Mouse (Mus musculus) MEL (cell line): ENCODE data around the gene Cstl1. TPM values are rescaled to one million over a fixed set of nuclear protein-coding genes. Genes with fewer than 3 reads are reported as not detected.

Experiments
- DNase-seq: peaks from one replicate; pipeline ENCODE4 v3.0.0; 2011; ENCODE audit warnings: low read depth, low spot score
- H3K27ac ChIP-seq: 2 replicates; pipeline ENCODE4 v1.5.1; 2012; ENCODE audit warnings: low read depth, mild to moderate bottlenecking, control low read depth, low read length, moderate library complexity; ENCODE audit not compliant: control insufficient read depth
- H3K27me3 ChIP-seq, 2 experiments: fragments of 150-350 bp in 1 of 2; sonication (generic) in 1 of 2; 2 replicates each; pipeline ENCODE4 v1.6.1; 2012; ENCODE audit warnings: low read length in 2 of 2, mild to moderate bottlenecking in 2 of 2, improper control_type of control experiment in 1 of 2, moderate library complexity in 1 of 2; ENCODE audit not compliant: insufficient read depth in 2 of 2, control insufficient read depth in 1 of 2
- H3K36me3 ChIP-seq, 2 experiments: 2 replicates each; pipeline ENCODE4 v1.6.1; 2012 to 2014; ENCODE audit warnings: low read length in 2 of 2, improper control_type of control experiment in 1 of 2, inconsistent platforms in 1 of 2, mild to moderate bottlenecking in 1 of 2; ENCODE audit not compliant: insufficient read depth in 2 of 2, control insufficient read depth in 1 of 2
- H3K4me1 ChIP-seq, 2 experiments: fragments of 150-350 bp in 1 of 2; sonication (generic) in 1 of 2; 2 replicates each; pipeline ENCODE4 v1.6.1; 2012; ENCODE audit warnings: low read length in 2 of 2, improper control_type of control experiment in 1 of 2, mild to moderate bottlenecking in 1 of 2; ENCODE audit not compliant: insufficient read depth in 2 of 2, control insufficient read depth in 1 of 2
- H3K4me3 ChIP-seq, 2 experiments: fragments of 150-350 bp in 1 of 2; sonication (generic) in 1 of 2; 2 replicates each; pipeline ENCODE4 v1.5.1; 2012; ENCODE audit warnings: low read depth in 2 of 2, low read length in 2 of 2, mild to moderate bottlenecking in 2 of 2, moderate library complexity in 2 of 2, control low read depth in 1 of 2, improper control_type of control experiment in 1 of 2; ENCODE audit not compliant: control insufficient read depth in 1 of 2, insufficient read depth in 1 of 2
- H3K79me2 ChIP-seq: 2 replicates; pipeline ENCODE4 v1.6.1; 2012; ENCODE audit warnings: mild to moderate bottlenecking, low read length, moderate library complexity; ENCODE audit not compliant: control insufficient read depth, poor library complexity, insufficient read depth
- H3K9ac ChIP-seq: 2 replicates; pipeline ENCODE4 v1.6.1; 2012; ENCODE audit warnings: low read depth, mild to moderate bottlenecking, control low read depth, low read length, moderate library complexity; ENCODE audit not compliant: control insufficient read depth, poor library complexity, severe bottlenecking
- H3K9me3 ChIP-seq: fragments of 150-350 bp; sonication (generic); replicated peaks from 2 replicates; pipeline ENCODE4 v1.6.1; 2012; ENCODE audit warnings: mild to moderate bottlenecking, low read length, improper control_type of control experiment, moderate library complexity; ENCODE audit not compliant: insufficient read depth
- CHD1 ChIP-seq: IDR thresholded peaks from 2 replicates; pipeline ENCODE4 v1.6.1; 2012; ENCODE audit warnings: low read depth, mild to moderate bottlenecking, inconsistent platforms, low read length, improper control_type of control experiment
- CHD2 ChIP-seq: IDR thresholded peaks from 2 replicates; pipeline ENCODE4 v1.6.1; 2011; ENCODE audit warnings: low read length, improper control_type of control experiment
- CTCF ChIP-seq, 3 experiments: IDR thresholded peaks in 2 of 3; conservative IDR thresholded peaks in 1 of 3; 2 replicates each; pipeline ENCODE4 v1.5.1; 2011 to 2012; ENCODE audit warnings: low read length in 3 of 3, low read depth in 2 of 3, mild to moderate bottlenecking in 2 of 3, improper control_type of control experiment in 1 of 3, inconsistent platforms in 1 of 3, mixed read lengths in 1 of 3, moderate library complexity in 1 of 3; ENCODE audit not compliant: control insufficient read depth in 1 of 3, insufficient read depth in 1 of 3, poor library complexity in 1 of 3, severe bottlenecking in 1 of 3
- HCFC1 ChIP-seq: IDR thresholded peaks from 2 replicates; pipeline ENCODE4 v1.6.1; 2012; ENCODE audit warnings: low read depth, mild to moderate bottlenecking, inconsistent platforms, low read length, improper control_type of control experiment, moderate library complexity
- KAT2A ChIP-seq: conservative IDR thresholded peaks from 2 replicates; pipeline ENCODE4 v1.6.1; 2012; ENCODE audit warnings: low read depth, low read length, improper control_type of control experiment, inconsistent platforms
- MAFK ChIP-seq: IDR thresholded peaks from 2 replicates; pipeline ENCODE4 v1.6.1; 2011; ENCODE audit warnings: low read depth, mild to moderate bottlenecking, low read length, improper control_type of control experiment, borderline replicate concordance
- MXI1 ChIP-seq: IDR thresholded peaks from 2 replicates; pipeline ENCODE4 v1.6.1; 2011; ENCODE audit warnings: mild to moderate bottlenecking, low read depth, low read length, improper control_type of control experiment
- MYC ChIP-seq: IDR thresholded peaks from 2 replicates; pipeline ENCODE4 v1.6.1; 2011; ENCODE audit warnings: low read depth, mild to moderate bottlenecking, low read length, improper control_type of control experiment, moderate library complexity
- NRF1 ChIP-seq: IDR thresholded peaks from 2 replicates; pipeline ENCODE4 v1.6.1; 2014; ENCODE audit warnings: low read depth, mild to moderate bottlenecking, inconsistent platforms, low read length, improper control_type of control experiment, moderate library complexity; ENCODE audit not compliant: poor library complexity, insufficient read depth, severe bottlenecking
- POLR2AphosphoS2 ChIP-seq: IDR thresholded peaks from 2 replicates; pipeline ENCODE4 v1.6.1; 2011; ENCODE audit warnings: low read length, improper control_type of control experiment
- POLR2AphosphoS5 ChIP-seq: IDR thresholded peaks from 2 replicates; pipeline ENCODE4 v1.6.1; 2012; ENCODE audit warnings: low read depth, borderline replicate concordance, mild to moderate bottlenecking, inconsistent platforms, low read length, moderate library complexity, mixed read lengths
- RCOR1 ChIP-seq: IDR thresholded peaks from 2 replicates; pipeline ENCODE4 v1.6.1; 2012; ENCODE audit warnings: low read depth, mild to moderate bottlenecking, inconsistent platforms, low read length, improper control_type of control experiment
- TBP ChIP-seq: IDR thresholded peaks from 2 replicates; pipeline ENCODE4 v1.8.0; 2011; ENCODE audit warnings: low read depth, low read length, improper control_type of control experiment
- TCF12 ChIP-seq: IDR thresholded peaks from 2 replicates; pipeline ENCODE4 v1.6.1; 2014; ENCODE audit warnings: low read depth, mild to moderate bottlenecking, inconsistent platforms, low read length, improper control_type of control experiment, moderate library complexity
- UBTF ChIP-seq: IDR thresholded peaks from 2 replicates; pipeline ENCODE4 v1.6.1; 2012; ENCODE audit warnings: low read depth, mild to moderate bottlenecking, inconsistent platforms, low read length, improper control_type of control experiment, moderate library complexity, borderline replicate concordance; ENCODE audit not compliant: insufficient read depth
- ZKSCAN1 ChIP-seq: IDR thresholded peaks from 2 replicates; pipeline ENCODE4 v1.6.1; 2012; ENCODE audit warnings: low read depth, mild to moderate bottlenecking, inconsistent platforms, low read length, improper control_type of control experiment, moderate library complexity
- ZNF384 ChIP-seq: IDR thresholded peaks from 2 replicates; pipeline ENCODE4 v1.6.1; 2012; ENCODE audit warnings: low read depth, mild to moderate bottlenecking, inconsistent platforms, low read length, improper control_type of control experiment
- polyA plus RNA-seq, 2 experiments: library from polyadenylated mRNA; stranded (reverse) in 1 of 2; unstranded in 1 of 2; fragments of >175 nt in 1 of 2; fragments of >200 nt in 1 of 2; gene quantifications; 2 replicates each; pipeline versions ENCODE4 v1.2.1 to v1.2.4; 2012; ENCODE audit warnings: low replicate concordance in 2 of 2, low read depth in 1 of 2; ENCODE audit not compliant: insufficient read length in 2 of 2, insufficient read depth in 1 of 2, missing spikeins in 1 of 2
- total RNA-seq: library from RNA; depleted of rRNA; stranded (reverse); fragments of 300-350 nt; gene quantifications from 2 replicates; pipeline ENCODE4 v1.2.3, GENCODE M21; 2012

Gene Cstl1
- total and polyA plus RNA-seq, 3 experiments, result not detected

GRCm38 (mm10) chr2:148717072-148717471, 33.1 kb upstream of the Cstl1 start:
- DNase-seq, result no peak
- no peaks in the 10 kb centered on the region for H3K4me1 ChIP-seq
- TF ChIP-seq ZKSCAN1 (no peak), HCFC1 (no peak), NRF1 (no peak), RCOR1 (no peak), KAT2A (no peak), MAFK (no peak), TCF12 (no peak), UBTF (no peak), TBP (no peak), CTCF (IDR thresholded peaks at IDR 0.05 in 2 of 3, conservative IDR thresholded peaks at IDR 0.05 in 1 of 3; ENCODE audit: control insufficient read depth in 1 of 3, insufficient read depth in 1 of 3, low read depth in 2 of 3, low read length in 3 of 3, poor library complexity in 1 of 3, severe bottlenecking in 1 of 3) (no peak), POLR2AphosphoS5 (no peak), MXI1 (no peak)
- TF ChIP-seq, all 39 proteins: peak for 0
- Histone ChIP-seq H3K4me3 (no peak overlapping the region), H3K27me3 (no peaks in the 10 kb centered on the region), H3K36me3 (no peaks in the 10 kb centered on the region), H3K79me2 (no peaks in the 10 kb centered on the region), H3K27ac (no peak overlapping the region), H3K9me3 (no peaks in the 10 kb centered on the region), H3K9ac (no peak overlapping the region)

- H3K79me2 ChIP-seq, result no peaks in the 10 kb centered on the region
- no peak for DNase-seq
- H3K9me3 ChIP-seq, result no peaks in the 10 kb centered on the region
- H3K27me3 ChIP-seq, result no peaks in the 10 kb centered on the region
- H3K4me1 ChIP-seq, result no peaks in the 10 kb centered on the region
- H3K9ac ChIP-seq, result no peak overlapping the region
- TF ChIP-seq CHD1, result no peak
- no peak for TF ChIP-seq MYC
- TF ChIP-seq CHD2, result no peak
- no peak for TF ChIP-seq ZNF384
- TF ChIP-seq POLR2AphosphoS2, result no peak
- no peak overlapping the region for H3K27ac ChIP-seq
- H3K4me3 ChIP-seq, result no peak overlapping the region
- no peaks in the 10 kb centered on the region for H3K36me3 ChIP-seq
These were observed 30.7 kb upstream of the Cstl1 start for GRCm38 (mm10) chr2:148719271-148719995.
